Mouse (Mus musculus): Measurements from ENCODE around the gene Ispd.
A peak's percentile ranks its signal among the peaks of the same experiment; 100 is the strongest.

Gene Ispd

GRCm38 (mm10) chr12:36708810-36709209 lies 327.6 kb downstream of the Ispd start:
- no peak for DNase-seq (ENCODE audit: low read depth, low spot score)

GRCm38 (mm10) chr12:36713866-36714662 lies 332.8 kb downstream of the Ispd start:
- peak; percentile 20 for DNase-seq (ENCODE audit: low read depth, low spot score)

- DNase-seq (ENCODE audit: low read depth, low spot score) = no peak
Measured at GRCm38 (mm10) chr12:36717526-36717925, 336.3 kb downstream of the Ispd start.

- DNase-seq (ENCODE audit: low read depth, low spot score) = no peak
Measured at GRCm38 (mm10) chr12:36718417-36718816, 337.2 kb downstream of the Ispd start.

GRCm38 (mm10) chr12:36719074-36719473 lies 337.8 kb downstream of the Ispd start:
- no peak for DNase-seq (ENCODE audit: low read depth, low spot score)

- no peak for DNase-seq (ENCODE audit: low read depth, low spot score)
Measured at GRCm38 (mm10) chr12:36720779-36721178, 339.5 kb downstream of the Ispd start.

GRCm38 (mm10) chr12:36721223-36721622 lies 340.0 kb downstream of the Ispd start:
- DNase-seq (ENCODE audit: low read depth, low spot score) = no peak

- DNase-seq (ENCODE audit: low read depth, low spot score) = no peak
Measured at GRCm38 (mm10) chr12:36722754-36723153, 341.5 kb downstream of the Ispd start.

- no peak for DNase-seq (ENCODE audit: low read depth, low spot score)
Measured at GRCm38 (mm10) chr12:36723302-36723701, 342.1 kb downstream of the Ispd start.

GRCm38 (mm10) chr12:36724297-36724696 lies 343.0 kb downstream of the Ispd start:
- no peak for DNase-seq (ENCODE audit: low read depth, low spot score)

GRCm38 (mm10) chr12:36725250-36725649 lies 344.0 kb downstream of the Ispd start:
- DNase-seq (ENCODE audit: low read depth, low spot score) = no peak

GRCm38 (mm10) chr12:36726026-36726425 lies 344.8 kb downstream of the Ispd start:
- no peak for DNase-seq (ENCODE audit: low read depth, low spot score)

GRCm38 (mm10) chr12:36733673-36734371 lies 352.6 kb downstream of the Ispd start:
- DNase-seq (ENCODE audit: low read depth, low spot score) = no peak

Data from CD4-positive, CD25-positive, alpha-beta regulatory T cell, adult 2 months (primary cell).